Mouse (Mus musculus) forebrain, embryonic 15.5 days (tissue): Measurements from ENCODE around the gene Ifnl2. TPM values are rescaled to one million over a fixed set of nuclear protein-coding genes. Genes with fewer than 3 reads are reported as not detected.

Experiments used
- polyA plus RNA-seq: library from polyadenylated mRNA; unstranded; fragments of >200 nt; fragmentation: Nextera tagmentation; extraction: Ambion mirVana; gene quantifications from 2 replicates; pipeline ENCODE4 v1.2.1, GENCODE M21; 2015

The Ifnl2 gene
- polyA plus RNA-seq, 1 experiment from 2014 or later, result not detected

Other genes with a start within 250 kb of the Ifnl2 start
- 5.4 and 16.7 TPM in 2 replicates for gene Eid2, start 242.6 kb downstream of the Ifnl2 start, polyA plus RNA-seq
- gene Eid2b, start 232.7 kb downstream of the Ifnl2 start, polyA plus RNA-seq, result 41.3 and 44.9 TPM in 2 replicates
- 0.24 and 0.31 TPM in 2 replicates for gene Selenov, start 219.3 kb downstream of the Ifnl2 start, polyA plus RNA-seq
- gene Dll3, start 208.2 kb downstream of the Ifnl2 start, polyA plus RNA-seq, result 15.4 and 16.7 TPM in 2 replicates
- 149 and 158 TPM in 2 replicates for gene Timm50, start 198.4 kb downstream of the Ifnl2 start, polyA plus RNA-seq
- 104 and 107 TPM in 2 replicates for gene Supt5, start 171.7 kb downstream of the Ifnl2 start, polyA plus RNA-seq
- gene Rps16, start 159.8 kb downstream of the Ifnl2 start, polyA plus RNA-seq, result 514 and 544 TPM in 2 replicates
- 42.8 and 47.8 TPM in 2 replicates for gene Plekhg2, start 137.9 kb downstream of the Ifnl2 start, polyA plus RNA-seq
- gene Zfp36, start 130.2 kb downstream of the Ifnl2 start, polyA plus RNA-seq, result 5.6 and 5.7 TPM in 2 replicates
- gene Med29, start 117.7 kb downstream of the Ifnl2 start, polyA plus RNA-seq, result 44.6 and 46.9 TPM in 2 replicates
- 98.0 and 106 TPM in 2 replicates for gene Paf1, start 117.5 kb downstream of the Ifnl2 start, polyA plus RNA-seq
- gene Gmfg, start 73.0 kb downstream of the Ifnl2 start, polyA plus RNA-seq, result 4.0 and 4.7 TPM in 2 replicates
- gene Lrfn1, start 58.5 kb downstream of the Ifnl2 start, polyA plus RNA-seq, result 10.9 and 13.0 TPM in 2 replicates
- gene Ifnl3, start 12.4 kb upstream of the Ifnl2 start, polyA plus RNA-seq, result not detected in 2 replicates
- not detected in 2 replicates for gene Sycn, start 30.4 kb upstream of the Ifnl2 start, polyA plus RNA-seq
- gene Nccrp1, start 36.8 kb upstream of the Ifnl2 start, polyA plus RNA-seq, result not detected in 2 replicates
- gene Samd4b, start 87.7 kb upstream of the Ifnl2 start, polyA plus RNA-seq, result 24.3 and 25.7 TPM in 2 replicates
- gene Pak4, start 87.7 kb upstream of the Ifnl2 start, polyA plus RNA-seq, result 28.9 and 30.0 TPM in 2 replicates
- not detected in 2 replicates for gene Acp7, start 120.9 kb upstream of the Ifnl2 start, polyA plus RNA-seq
- 6.3 TPM in 2 replicates for gene Fbxo27, start 182.4 kb upstream of the Ifnl2 start, polyA plus RNA-seq
- 3.3 and 3.8 TPM in 2 replicates for gene Fbxo17, start 206.3 kb upstream of the Ifnl2 start, polyA plus RNA-seq
- gene Mrps12, start 231.4 kb upstream of the Ifnl2 start, polyA plus RNA-seq, result 109 and 113 TPM in 2 replicates
- gene Sars2, start 231.5 kb upstream of the Ifnl2 start, polyA plus RNA-seq, result 18.5 and 18.6 TPM in 2 replicates
- 0.27 TPM in 1 of 2 replicates, not detected in the other for gene Ccer2, start 245.7 kb upstream of the Ifnl2 start, polyA plus RNA-seq